Mouse (Mus musculus) embryo, embryonic 9.5 days (tissue): ENCODE measurements around the gene Cdc42bpg.

Source experiments
- DNase-seq: peaks from one replicate; pipeline ENCODE4 v3.0.0-alpha.2; 2017; ENCODE audit errors: extremely low spot score

The Cdc42bpg gene

GRCm38 (mm10) chr19:6306137-6306551, at the start of gene Cdc42bpg:
Gene Cdc42bpg (plus strand): TSS chr19:6306456.
- DNase-seq, result peak; percentile 86

DNA sequence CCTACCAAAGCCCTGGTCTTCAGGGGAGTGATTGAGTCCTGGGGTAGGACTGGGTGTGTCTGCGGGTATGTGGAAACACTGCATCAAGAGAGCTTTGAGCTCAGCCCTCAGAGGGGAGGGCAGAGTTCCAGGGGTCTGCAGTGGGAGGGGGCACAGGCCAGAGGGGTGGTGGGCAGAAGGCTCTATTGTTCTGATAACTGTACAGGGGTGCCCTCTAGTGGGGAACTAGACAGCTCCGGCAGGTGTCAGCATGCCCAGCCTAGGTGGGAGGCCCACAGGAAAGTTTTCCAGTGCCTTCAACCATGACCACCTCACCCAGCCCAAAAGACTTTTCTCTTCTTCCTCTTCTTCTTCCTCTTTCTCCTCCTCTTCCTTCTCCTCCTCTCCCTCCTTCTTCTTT, 45.8 kb upstream of the Cdc42bpg start:
- DNase-seq, result peak; percentile 39

DNA sequence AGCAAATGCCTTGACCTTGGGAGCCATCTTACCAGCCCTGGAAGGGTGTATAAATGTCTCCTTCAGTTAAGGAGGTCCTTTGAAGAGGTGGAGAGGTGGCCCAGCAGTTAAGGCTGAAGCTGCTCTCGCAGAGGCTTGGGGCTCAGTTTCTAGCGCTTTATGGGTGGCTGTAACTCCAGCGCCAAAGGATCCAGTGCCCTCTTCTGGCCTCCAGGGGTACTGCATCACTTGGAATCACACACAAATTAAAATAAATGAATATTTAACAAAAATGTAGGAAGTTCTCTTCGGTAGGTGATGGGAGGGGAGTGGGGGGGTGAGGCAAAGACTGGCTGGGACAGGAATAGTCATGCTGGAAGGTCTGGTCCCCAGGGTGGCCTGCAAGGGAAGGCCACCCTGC, 45.3 kb upstream of the Cdc42bpg start:
- DNase-seq, result no peak

GRCm38 (mm10) chr19:6261379-6261778, 44.9 kb upstream of the Cdc42bpg start:
- DNase-seq, result no peak

GRCm38 (mm10) chr19:6262222-6262621, 44.0 kb upstream of the Cdc42bpg start:
- DNase-seq, result peak; percentile 66

DNA sequence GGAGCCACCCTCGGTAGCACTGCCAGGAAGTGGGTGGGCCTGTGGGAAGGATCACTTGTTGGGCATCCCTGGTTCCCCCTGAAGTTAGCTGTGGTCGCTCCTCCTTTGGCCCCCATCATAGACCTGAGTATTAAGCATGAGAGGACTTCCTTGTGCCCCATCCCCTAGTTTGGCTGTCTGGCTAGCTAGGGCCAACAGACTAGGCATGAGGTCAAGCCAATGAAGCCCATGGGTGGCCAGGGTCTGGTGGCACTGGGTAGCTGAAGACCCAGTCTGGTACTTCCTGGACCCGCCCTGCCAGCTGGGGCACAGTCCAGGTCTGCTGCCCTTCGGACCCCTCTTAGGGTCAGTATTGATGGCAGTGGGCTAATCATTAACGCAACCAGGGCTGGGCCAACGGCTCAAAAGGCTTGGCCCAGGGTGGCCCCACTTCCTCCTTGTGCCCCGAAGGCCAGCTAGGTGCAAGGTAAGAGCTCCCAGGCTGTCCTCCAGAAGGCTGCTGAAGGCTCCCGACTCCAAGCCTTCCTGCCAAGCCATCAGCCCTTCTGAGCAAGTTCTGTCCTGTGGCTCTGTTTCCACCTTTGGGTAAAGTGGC, 43.3 kb upstream of the Cdc42bpg start:
- no peak for DNase-seq

- no peak for DNase-seq
Measured at GRCm38 (mm10) chr19:6264200-6264599, 42.1 kb upstream of the Cdc42bpg start.

GRCm38 (mm10) chr19:6264945-6265344, 41.3 kb upstream of the Cdc42bpg start:
- no peak for DNase-seq

GRCm38 (mm10) chr19:6265727-6266182, 40.5 kb upstream of the Cdc42bpg start:
- DNase-seq, result no peak

GRCm38 (mm10) chr19:6267306-6268169, 38.7 kb upstream of the Cdc42bpg start:
- DNase-seq, result no peak

GRCm38 (mm10) chr19:6268170-6268528, 38.1 kb upstream of the Cdc42bpg start:
- DNase-seq, result peak; percentile 81

DNA sequence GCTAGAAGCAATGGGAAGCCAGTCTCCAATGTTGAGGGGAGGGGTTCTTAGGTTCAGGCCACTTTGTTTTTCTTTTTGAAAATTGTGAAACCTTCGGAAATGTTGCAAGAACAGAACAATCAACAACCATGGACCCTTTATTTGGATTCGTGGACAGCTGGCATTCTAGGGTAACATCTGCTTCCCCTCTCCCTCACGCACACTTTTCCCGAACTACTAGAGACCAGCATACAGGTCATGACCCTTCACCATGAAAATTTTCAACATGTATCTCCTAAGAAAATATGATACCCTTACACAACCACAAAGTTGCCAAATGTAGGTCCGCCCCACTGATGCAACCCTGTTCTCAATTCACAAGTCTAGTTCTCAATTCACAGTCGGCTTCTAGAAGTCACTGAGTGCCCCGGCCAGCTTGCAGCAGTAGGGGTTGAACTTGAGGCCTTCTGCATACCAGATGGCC, 37.6 kb upstream of the Cdc42bpg start:
- no peak for DNase-seq

- DNase-seq, result no peak
Measured at GRCm38 (mm10) chr19:6269798-6270475, 36.3 kb upstream of the Cdc42bpg start.

DNA sequence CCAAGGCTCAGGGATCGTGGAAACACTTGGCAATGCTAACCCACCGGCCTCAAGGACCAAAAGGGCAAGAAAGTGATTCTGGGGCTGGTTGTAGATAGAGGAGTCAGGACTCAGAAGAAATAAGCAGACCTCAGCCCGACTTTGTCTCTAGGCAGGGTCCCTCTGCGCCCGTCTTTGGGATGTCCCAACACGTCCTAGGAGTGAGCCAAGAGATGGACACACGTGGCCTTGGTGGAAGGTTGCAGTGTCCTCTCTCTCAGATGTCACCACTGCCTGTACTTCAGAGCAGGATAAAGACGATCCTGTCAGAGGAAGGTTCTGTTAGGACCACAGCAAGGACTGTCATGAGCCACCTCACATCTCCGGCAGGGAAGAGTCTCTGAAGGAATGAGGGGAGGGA, 35.6 kb upstream of the Cdc42bpg start:
- DNase-seq, result no peak

- no peak for DNase-seq
Measured at GRCm38 (mm10) chr19:6271206-6271605, 35.0 kb upstream of the Cdc42bpg start.

- no peak for DNase-seq
Measured at GRCm38 (mm10) chr19:6272053-6272452, 34.2 kb upstream of the Cdc42bpg start.

DNA sequence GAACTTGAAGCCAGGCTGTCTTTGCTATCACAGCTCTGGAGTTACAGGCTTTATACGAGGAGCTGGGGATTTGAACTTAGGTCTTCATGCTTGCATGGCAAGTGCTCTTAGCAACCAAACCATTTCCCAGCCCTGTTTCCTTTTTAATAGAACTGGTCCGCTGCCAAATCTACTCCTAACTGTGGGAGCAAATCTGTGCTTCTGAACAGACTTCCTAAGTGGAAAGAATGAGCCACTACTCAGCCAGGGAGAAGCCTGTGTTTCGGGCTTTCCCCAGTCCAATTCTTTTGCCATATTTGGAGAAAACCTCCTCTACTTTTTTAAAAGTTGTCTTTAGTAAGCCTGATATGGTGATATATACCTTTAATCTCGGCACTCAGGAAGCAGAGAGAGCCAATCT, 33.5 kb upstream of the Cdc42bpg start:
- DNase-seq, result no peak

DNA sequence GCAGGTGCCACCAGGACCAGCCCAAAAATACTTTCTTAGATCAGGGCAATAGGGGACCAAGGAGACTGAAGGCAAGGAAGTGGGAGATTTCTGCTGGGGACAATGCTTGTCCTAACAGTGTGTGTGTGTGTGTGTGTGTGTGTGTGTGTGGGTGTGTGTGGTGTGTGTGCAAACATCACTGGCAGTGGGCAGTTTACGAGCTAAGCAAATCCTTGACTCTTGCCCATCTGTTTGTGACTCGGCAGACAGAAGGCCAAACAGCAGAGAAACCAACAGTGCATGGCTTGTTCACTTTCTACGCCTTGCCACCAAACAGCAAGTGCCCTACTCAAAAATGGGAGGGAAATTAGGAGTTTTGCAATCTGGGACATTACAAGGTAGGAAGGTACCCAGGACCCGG, 32.7 kb upstream of the Cdc42bpg start:
- no peak for DNase-seq

DNA sequence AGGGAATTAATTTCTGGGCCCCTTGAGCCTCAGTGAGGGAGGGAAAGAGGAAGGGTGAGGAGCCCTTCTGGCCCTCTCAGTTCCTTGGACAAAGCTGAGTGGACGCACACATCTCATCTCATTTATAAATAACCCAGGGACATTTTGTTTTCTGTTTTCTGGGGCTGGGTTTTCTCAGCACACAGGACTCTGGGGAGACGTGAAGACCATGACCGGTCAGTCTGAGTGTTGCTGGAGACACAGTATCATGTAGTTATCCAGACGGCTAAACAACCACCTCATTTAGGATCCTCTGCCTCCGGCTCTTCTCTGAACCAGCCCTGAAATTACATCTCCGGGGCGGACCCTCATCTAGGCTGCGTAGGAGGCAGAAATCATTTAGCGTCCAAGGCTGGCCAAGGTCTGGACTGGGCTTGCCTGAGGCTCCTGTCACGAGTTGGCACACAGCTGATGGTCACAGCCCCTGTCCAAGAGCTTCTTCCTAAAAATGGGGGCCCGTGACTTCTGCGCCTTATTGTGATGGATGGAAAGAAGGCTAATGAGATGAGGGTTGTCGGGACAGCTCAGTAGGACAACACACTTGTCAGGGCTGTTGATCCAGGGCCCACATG, 32.2 kb upstream of the Cdc42bpg start:
- no peak for DNase-seq

- no peak for DNase-seq
Measured at GRCm38 (mm10) chr19:6275740-6276389, 30.4 kb upstream of the Cdc42bpg start.
